Mouse (Mus musculus) forebrain, embryonic 14.5 days (tissue): ENCODE data around the gene Hist1h1c. TPM values are rescaled to one million over a fixed set of nuclear protein-coding genes. Genes with fewer than 3 reads are reported as not detected.
A peak's percentile ranks its signal among the peaks of the same experiment; 100 is the strongest.

Experiments used
- ATAC-seq: fragments of 200-750 bp; cut with Nextera tagmentation; 2 replicates; pipeline ENCODE4 v1.8.0; 2017; ENCODE audit warnings: mild to moderate bottlenecking, moderate library complexity
- DNase-seq: peaks from one replicate; pipeline ENCODE4 v3.0.0-alpha.2; 2015; ENCODE audit warnings: low spot score
- H3K27ac ChIP-seq: fragments of 300-500 bp; sonication (generic); 2 replicates; pipeline ENCODE4 v1.5.1; 2014; ENCODE audit warnings: low read depth, mild to moderate bottlenecking, control low read depth, low read length, moderate library complexity
- H3K27me3 ChIP-seq: fragments of 300-500 bp; sonication (generic); replicated peaks from 2 replicates; pipeline ENCODE4 v1.6.1; 2014; ENCODE audit warnings: low read length, control low read depth, mixed read lengths; ENCODE audit not compliant: control insufficient read depth, insufficient read depth
- H3K36me3 ChIP-seq: fragments of 300-500 bp; sonication (generic); 2 replicates; pipeline ENCODE4 v1.6.1; 2014; ENCODE audit warnings: low read length, control low read depth; ENCODE audit not compliant: control insufficient read depth, insufficient read depth
- H3K4me1 ChIP-seq: fragments of 300-500 bp; sonication (generic); 2 replicates; pipeline ENCODE4 v1.6.1; 2014; ENCODE audit warnings: antibody characterized with exemption, low read length, control low read depth; ENCODE audit not compliant: control insufficient read depth, insufficient read depth
- H3K4me2 ChIP-seq: fragments of 300-500 bp; sonication (generic); 2 replicates; pipeline ENCODE4 v1.6.1; 2014; ENCODE audit warnings: mild to moderate bottlenecking, control low read depth, low read length
- H3K4me3 ChIP-seq: fragments of 300-500 bp; sonication (generic); 2 replicates; pipeline ENCODE4 v1.5.1; 2014; ENCODE audit warnings: low read depth, low read length, control low read depth
- H3K9ac ChIP-seq: fragments of 300-500 bp; sonication (generic); 2 replicates; pipeline ENCODE4 v1.6.1; 2014; ENCODE audit warnings: mild to moderate bottlenecking, low read length, control low read depth, moderate library complexity
- H3K9me3 ChIP-seq: fragments of 300-500 bp; sonication (generic); replicated peaks from 2 replicates; pipeline ENCODE4 v1.6.1; 2016; ENCODE audit warnings: low read length, control low read depth, mixed read lengths; ENCODE audit not compliant: control insufficient read depth
- WGBS: fragments of 180-500 bp; shearing (Covaris S2); extraction: QIAGEN DNeasy Blood & Tissue Kit; methylation state at CpG from one replicate; pipeline ENCODE4 v1.1.7; 2014; 5-methylcytosine and 5-hydroxymethylcytosine counted together
- polyA plus RNA-seq: library from polyadenylated mRNA; unstranded; fragments of >200 nt; fragmentation: Nextera tagmentation; extraction: Ambion mirVana; gene quantifications from 2 replicates; pipeline ENCODE4 v1.2.1, GENCODE M21; 2014

Hist1h1c gene
- polyA plus RNA-seq, 1 experiment from 2014 or later, result 25.2 TPM

- Histone ChIP-seq H3K4me1 (no peaks in the 10 kb centered on the region), H3K36me3 (no peaks in the 10 kb centered on the region), H3K9ac (no peak overlapping the region), H3K27ac (no peak overlapping the region; the same call in 1 of the 2 replicates), H3K27me3 (no peaks in the 10 kb centered on the region), H3K4me3 (no peak overlapping the region), H3K9me3 (no peaks in the 10 kb centered on the region), H3K4me2 (no peak overlapping the region)
- DNase-seq, result no peak
- WGBS, result 90% methylated on average over 18 of the region's 18 CpGs
- no peak for ATAC-seq
Measured at GRCm38 (mm10) chr13:23728472-23729191, 10.0 kb upstream of the Hist1h1c start.

- no peak for DNase-seq
- Histone ChIP-seq H3K36me3 (no peaks in the 10 kb centered on the region), H3K4me2 (no peak overlapping the region), H3K27me3 (no peaks in the 10 kb centered on the region), H3K9ac (no peak overlapping the region), H3K27ac (no peak overlapping the region; the same call in 1 of the 2 replicates), H3K4me3 (no peak overlapping the region), H3K9me3 (no peaks in the 10 kb centered on the region), H3K4me1 (no peaks in the 10 kb centered on the region)
- 96% methylated on average over 9 of the region's 9 CpGs for WGBS
- ATAC-seq, result no peak
Measured at GRCm38 (mm10) chr13:23729192-23729525, 9.4 kb upstream of the Hist1h1c start.

- H3K4me3 ChIP-seq, result no peak overlapping the region
- no peak for ATAC-seq
- H3K27me3 ChIP-seq, result no peaks in the 10 kb centered on the region
- H3K36me3 ChIP-seq, result no peaks in the 10 kb centered on the region
- H3K4me1 ChIP-seq, result no peaks in the 10 kb centered on the region
- H3K9ac ChIP-seq, result no peak overlapping the region
- DNase-seq, result no peak
- 91% methylated on average over 5 of the region's 5 CpGs for WGBS
- H3K9me3 ChIP-seq, result no peaks in the 10 kb centered on the region
- no peak overlapping the region for H3K4me2 ChIP-seq
- H3K27ac ChIP-seq, result no peak overlapping the region
Measured at GRCm38 (mm10) chr13:23729706-23730105, 8.9 kb upstream of the Hist1h1c start.

- ATAC-seq, result no peak
- DNase-seq, result no peak
- Histone ChIP-seq H3K27ac (no peak overlapping the region), H3K9me3 (no peaks in the 10 kb centered on the region), H3K36me3 (no peaks in the 10 kb centered on the region), H3K9ac (no peak overlapping the region), H3K4me2 (no peak overlapping the region), H3K27me3 (no peaks in the 10 kb centered on the region), H3K4me1 (no peaks in the 10 kb centered on the region), H3K4me3 (no peak overlapping the region)
- WGBS, result 59% methylated on average over 8 of the region's 8 CpGs
Measured at GRCm38 (mm10) chr13:23730479-23730878, 8.1 kb upstream of the Hist1h1c start.

GRCm38 (mm10) chr13:23732156-23732804 lies 6.3 kb upstream of the Hist1h1c start:
- no peak overlapping the region for H3K27ac ChIP-seq

GRCm38 (mm10) chr13:23737091-23737490 lies 1.5 kb upstream of the Hist1h1c start:
- Histone ChIP-seq H3K4me1 (peaks cover 6% of the 10 kb centered on the region; the same call in 1 of the 2 replicates), H3K4me3 (no peak overlapping the region), H3K27ac (no peak overlapping the region), H3K36me3 (no peaks in the 10 kb centered on the region), H3K27me3 (no peaks in the 10 kb centered on the region), H3K9me3 (no peaks in the 10 kb centered on the region), H3K4me2 (no peak overlapping the region), H3K9ac (no peak overlapping the region)
- DNase-seq (no peak), ATAC-seq (no peak)
- 82% methylated on average over 5 of the region's 5 CpGs for WGBS

More at GRCm38 (mm10) chr13:23732156-23732804, 6.3 kb upstream of the Hist1h1c start:
- H3K27me3 ChIP-seq, result no peaks in the 10 kb centered on the region
- 23% methylated on average over 8 of the region's 8 CpGs for WGBS
- peak; percentile 55; the same call in 1 of the 2 replicates for ATAC-seq
- no peaks in the 10 kb centered on the region for H3K36me3 ChIP-seq
- H3K9ac ChIP-seq, result no peak overlapping the region
- H3K4me2 ChIP-seq, result no peak overlapping the region
- H3K4me1 ChIP-seq, result no peaks in the 10 kb centered on the region
- no peaks in the 10 kb centered on the region for H3K9me3 ChIP-seq
- no peak overlapping the region for H3K4me3 ChIP-seq
- DNase-seq, result peak; percentile 75

GRCm38 (mm10) chr13:23738041-23738440 lies 567 bp upstream of the Hist1h1c start:
- H3K4me1 ChIP-seq, result peaks cover 6% of the 10 kb centered on the region; the same call in 1 of the 2 replicates
- WGBS, result 21% methylated on average over 4 of the region's 4 CpGs
- ATAC-seq (no peak), DNase-seq (peak; percentile 42)
- no peaks in the 10 kb centered on the region for H3K9me3 ChIP-seq
- peak overlapping the region; percentile 76; the same call in 1 of the 2 replicates for H3K9ac ChIP-seq
- peak overlapping the region; percentile 77 for H3K4me2 ChIP-seq
- H3K4me3 ChIP-seq, result no peak overlapping the region
- peak overlapping the region; percentile 45; the same call in 1 of the 2 replicates for H3K27ac ChIP-seq
- no peaks in the 10 kb centered on the region for H3K27me3 ChIP-seq
- no peaks in the 10 kb centered on the region for H3K36me3 ChIP-seq

- ATAC-seq (peak; percentile 88), DNase-seq (peak; percentile 96)
- H3K4me3 ChIP-seq, result peak overlapping the region; percentile 44
- H3K27ac ChIP-seq, result peak overlapping the region; percentile 95
- H3K9me3 ChIP-seq, result no peaks in the 10 kb centered on the region
- under 1% methylated on average over 39 of the region's 39 CpGs for WGBS
- H3K27me3 ChIP-seq, result no peaks in the 10 kb centered on the region
- peak overlapping the region; percentile 77 for H3K4me2 ChIP-seq
- peaks cover 6% of the 10 kb centered on the region; the same call in 1 of the 2 replicates for H3K4me1 ChIP-seq
- no peaks in the 10 kb centered on the region for H3K36me3 ChIP-seq
- peak overlapping the region; percentile 76 for H3K9ac ChIP-seq
Measured at GRCm38 (mm10) chr13:23739069-23739921, 687 bp downstream of the Hist1h1c start.
